Mouse (Mus musculus): ENCODE results near the gene Defb26. TPM values are rescaled to one million over a fixed set of nuclear protein-coding genes. Genes with fewer than 3 reads are reported as not detected.

The Defb26 gene
- polyA plus RNA-seq (2014; fragmentation: Nextera tagmentation; extraction: Ambion mirVana) = not detected in 2 replicates

DNA sequence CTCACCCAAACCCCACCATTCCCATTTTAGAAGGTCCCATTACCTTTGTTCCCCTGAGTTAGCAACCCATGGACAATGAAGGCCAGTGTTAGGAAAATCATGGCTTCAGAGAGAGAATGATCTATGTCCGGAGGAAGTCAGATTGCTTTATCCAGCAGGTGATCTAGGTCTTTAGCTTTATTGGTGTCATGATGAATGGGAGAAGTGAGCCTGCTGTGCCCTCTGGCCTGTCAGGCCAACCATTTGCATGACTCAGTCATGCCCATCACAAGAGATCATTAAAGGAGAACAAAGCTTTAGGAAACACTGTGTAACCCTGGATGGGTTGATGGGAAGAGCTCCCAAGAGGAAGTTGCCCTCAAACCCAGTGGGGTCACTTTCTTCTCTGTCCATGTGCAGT is at the start of gene Defb26:
Defb26 (minus strand) TSS at position 101 of the 400 bp plus-strand sequence.
- Histone ChIP-seq H3K4me3 (ENCODE audit: low read depth, low read length) (no peak within 1 kb of the TSS), H3K4me2 (ENCODE audit: low read depth, low read length) (no peak within 1 kb of the TSS), H3K27ac (replicated peaks; ENCODE audit: low read depth, low read length) (no peak within 1 kb of the TSS), H3K9ac (ENCODE audit: low read depth, low read length) (no peak within 1 kb of the TSS), H3K36me3 (ENCODE audit: control insufficient read depth, insufficient read depth, low read length) (no peaks in the 10 kb centered on the region), H3K27me3 (replicated peaks; ENCODE audit: control insufficient read depth, insufficient read depth, low read length) (no peaks in the 10 kb centered on the region), H3K9me3 (ENCODE audit: control insufficient read depth, low read length) (no peaks in the 10 kb centered on the region), H3K4me1 (ENCODE audit: control insufficient read depth, insufficient read depth, low read length) (no peaks in the 10 kb centered on the region)
- ATAC-seq (ENCODE audit: low read depth) (no peak), DNase-seq (ENCODE audit: low spot score) (no peak)
- WGBS = 91% methylated on average over 1 of the region's 1 CpGs

DNA sequence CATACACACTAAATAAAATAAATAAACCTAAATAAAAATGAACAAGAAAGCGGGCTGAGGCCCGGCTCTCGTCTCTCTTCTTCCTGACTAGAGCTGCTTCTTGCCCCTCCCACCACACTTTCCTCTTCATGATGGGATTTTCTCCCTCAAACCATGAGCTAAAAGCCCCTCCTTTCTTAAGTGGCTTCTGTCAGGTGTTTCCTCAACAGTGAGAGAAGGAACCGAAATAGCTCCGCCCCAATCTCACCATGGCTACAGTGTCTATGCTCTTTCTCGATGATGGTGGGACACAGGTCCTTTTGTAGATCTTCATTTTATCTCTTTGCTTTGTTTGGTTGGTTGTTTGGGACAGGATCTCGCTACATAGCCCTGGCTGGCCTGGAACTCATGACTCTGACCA is 45.2 kb upstream of the Defb26 start:
- Histone ChIP-seq H3K4me1 (ENCODE audit: control insufficient read depth, insufficient read depth, low read length) (no peaks in the 10 kb centered on the region), H3K9me3 (ENCODE audit: control insufficient read depth, low read length) (no peaks in the 10 kb centered on the region), H3K4me2 (ENCODE audit: low read depth, low read length) (no peak overlapping the region), H3K27me3 (replicated peaks; ENCODE audit: control insufficient read depth, insufficient read depth, low read length) (no peaks in the 10 kb centered on the region), H3K36me3 (ENCODE audit: control insufficient read depth, insufficient read depth, low read length) (no peaks in the 10 kb centered on the region), H3K9ac (ENCODE audit: low read depth, low read length) (no peak overlapping the region), H3K4me3 (ENCODE audit: low read depth, low read length) (no peak overlapping the region), H3K27ac (replicated peaks; ENCODE audit: low read depth, low read length) (no peak overlapping the region)
- 87% methylated on average over 7 of the region's 7 CpGs for WGBS
- DNase-seq (ENCODE audit: low spot score) (no peak), ATAC-seq (ENCODE audit: low read depth) (no peak)

DNA sequence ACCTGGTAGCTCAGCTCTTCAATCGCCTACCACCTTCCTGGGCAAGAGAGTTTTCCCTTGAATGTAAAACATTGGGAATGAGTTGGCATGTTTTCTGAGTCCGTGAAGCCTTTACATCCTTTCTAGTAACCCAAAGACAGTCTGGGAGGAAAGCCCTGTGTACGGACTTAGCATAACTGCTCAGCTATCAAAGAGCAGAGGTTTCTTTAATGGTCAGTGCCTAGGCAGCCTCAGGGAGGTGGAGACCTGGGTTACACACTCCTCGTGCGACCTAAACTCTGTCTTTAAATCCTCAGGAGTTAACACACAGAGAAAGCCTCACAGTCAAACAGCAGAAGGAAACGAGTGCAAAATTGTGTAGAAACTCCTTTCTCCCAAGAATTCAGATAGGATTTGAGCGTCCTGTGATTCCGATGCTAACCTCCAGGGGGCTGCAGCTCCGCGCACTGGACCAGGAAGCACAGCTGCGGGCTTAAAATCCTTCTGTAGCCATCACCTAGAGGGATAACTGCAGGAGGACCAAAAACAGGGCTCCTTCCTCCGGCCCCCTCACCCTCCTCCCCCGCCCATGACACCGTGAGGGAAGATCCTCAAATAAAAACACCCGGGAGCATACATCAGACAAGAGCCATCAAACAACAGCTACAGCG is 42.4 kb upstream of the Defb26 start:
- 11% methylated on average over 16 of the region's 16 CpGs for WGBS
- H3K27ac ChIP-seq (replicated peaks; ENCODE audit: low read depth, low read length) = no peak overlapping the region
- H3K4me3 ChIP-seq (ENCODE audit: low read depth, low read length) = no peak overlapping the region
- H3K4me1 ChIP-seq (ENCODE audit: control insufficient read depth, insufficient read depth, low read length) = no peaks in the 10 kb centered on the region
- no peaks in the 10 kb centered on the region for H3K27me3 ChIP-seq (replicated peaks; ENCODE audit: control insufficient read depth, insufficient read depth, low read length)
- peak overlapping the region; percentile 45 for H3K4me2 ChIP-seq (ENCODE audit: low read depth, low read length)
- 0 out of 2 replicates have a peak overlapping the region, but pooled peaks have one; percentile 34 for H3K9ac ChIP-seq (ENCODE audit: low read depth, low read length)
- DNase-seq (ENCODE audit: low spot score) (peak; percentile 75), ATAC-seq (ENCODE audit: low read depth) (0 out of 2 replicates have a peak, but pooled peaks have one; percentile 41)
- H3K36me3 ChIP-seq (ENCODE audit: control insufficient read depth, insufficient read depth, low read length) = no peaks in the 10 kb centered on the region
- H3K9me3 ChIP-seq (ENCODE audit: control insufficient read depth, low read length) = no peaks in the 10 kb centered on the region

DNA sequence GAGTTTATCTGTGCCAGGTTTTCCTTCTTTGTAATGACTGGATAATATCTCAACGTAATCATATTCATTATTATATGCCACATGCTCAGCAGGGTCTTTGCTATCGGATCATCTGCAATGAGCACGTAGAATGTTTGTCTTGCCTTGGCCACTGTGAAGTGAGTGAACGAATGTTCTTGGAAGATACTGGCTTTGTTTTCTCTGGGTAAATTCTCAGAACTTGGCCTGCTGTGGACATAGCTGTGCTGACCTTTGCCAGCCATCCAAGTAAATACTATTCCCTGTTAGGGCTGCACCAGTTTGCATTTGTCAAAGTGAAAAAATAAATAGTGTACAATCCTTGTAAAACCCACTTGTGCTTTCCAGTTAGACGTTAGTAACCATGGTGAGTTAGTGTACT is 36.6 kb upstream of the Defb26 start:
- Histone ChIP-seq H3K9me3 (ENCODE audit: control insufficient read depth, low read length) (no peaks in the 10 kb centered on the region), H3K4me1 (ENCODE audit: control insufficient read depth, insufficient read depth, low read length) (no peaks in the 10 kb centered on the region), H3K27me3 (replicated peaks; ENCODE audit: control insufficient read depth, insufficient read depth, low read length) (no peaks in the 10 kb centered on the region), H3K4me3 (ENCODE audit: low read depth, low read length) (no peak overlapping the region), H3K9ac (ENCODE audit: low read depth, low read length) (no peak overlapping the region), H3K27ac (replicated peaks; ENCODE audit: low read depth, low read length) (no peak overlapping the region), H3K36me3 (ENCODE audit: control insufficient read depth, insufficient read depth, low read length) (no peaks in the 10 kb centered on the region), H3K4me2 (ENCODE audit: low read depth, low read length) (no peak overlapping the region)
- WGBS = 72% methylated on average over 5 of the region's 5 CpGs
- DNase-seq (ENCODE audit: low spot score) = no peak
- no peak for ATAC-seq (ENCODE audit: low read depth)

DNA sequence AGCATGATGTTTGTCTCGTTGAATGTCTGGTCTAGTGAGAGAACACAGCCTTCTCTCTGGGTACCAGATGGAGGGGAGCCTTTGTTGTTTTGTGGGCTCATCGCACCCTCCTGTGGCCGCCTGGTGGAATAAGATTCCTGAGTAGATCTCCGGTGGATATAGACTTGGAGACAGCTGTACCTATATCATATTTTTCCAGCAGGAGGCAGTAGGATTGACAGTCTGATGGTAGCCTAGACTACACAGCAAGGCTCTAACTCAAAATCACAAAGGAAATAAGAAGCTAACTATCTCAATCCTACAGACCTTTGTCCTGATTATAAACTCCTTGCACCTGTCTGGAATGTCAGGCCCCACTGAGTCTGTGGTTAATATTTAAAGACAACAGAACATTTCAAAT is 33.2 kb upstream of the Defb26 start:
- H3K4me3 ChIP-seq (ENCODE audit: low read depth, low read length) = no peak overlapping the region
- 15% methylated on average over 4 of the region's 4 CpGs for WGBS
- H3K27ac ChIP-seq (replicated peaks; ENCODE audit: low read depth, low read length) = no peak overlapping the region
- ATAC-seq (ENCODE audit: low read depth) (peak; percentile 62; the same call in 1 of the 2 replicates), DNase-seq (ENCODE audit: low spot score) (peak; percentile 57)
- H3K9me3 ChIP-seq (ENCODE audit: control insufficient read depth, low read length) = no peaks in the 10 kb centered on the region
- no peaks in the 10 kb centered on the region for H3K4me1 ChIP-seq (ENCODE audit: control insufficient read depth, insufficient read depth, low read length)
- H3K36me3 ChIP-seq (ENCODE audit: control insufficient read depth, insufficient read depth, low read length) = no peaks in the 10 kb centered on the region
- no peak overlapping the region for H3K4me2 ChIP-seq (ENCODE audit: low read depth, low read length)
- H3K9ac ChIP-seq (ENCODE audit: low read depth, low read length) = no peak overlapping the region
- H3K27me3 ChIP-seq (replicated peaks; ENCODE audit: control insufficient read depth, insufficient read depth, low read length) = no peaks in the 10 kb centered on the region

DNA sequence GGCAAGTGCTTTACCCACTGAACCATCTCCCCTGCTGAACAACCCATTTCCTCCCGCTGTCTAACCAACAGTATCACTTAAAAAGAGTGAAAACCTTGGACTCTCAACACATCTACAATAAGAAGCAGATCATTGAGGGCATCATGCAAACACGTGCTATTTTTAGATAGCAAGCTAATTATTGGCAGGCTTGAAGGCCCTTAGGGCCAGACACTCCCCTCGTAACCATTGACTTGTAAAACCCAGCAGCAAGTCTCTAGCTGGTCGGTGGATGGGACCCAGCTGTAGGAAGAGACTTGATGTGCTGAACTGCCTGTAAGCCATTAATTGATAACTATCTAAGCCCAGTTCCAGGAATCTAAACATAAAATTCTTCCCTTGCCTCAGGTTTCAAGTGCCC is 32.0 kb upstream of the Defb26 start:
- no peaks in the 10 kb centered on the region for H3K27me3 ChIP-seq (replicated peaks; ENCODE audit: control insufficient read depth, insufficient read depth, low read length)
- H3K4me2 ChIP-seq (ENCODE audit: low read depth, low read length) = no peak overlapping the region
- ATAC-seq (ENCODE audit: low read depth) (no peak), DNase-seq (ENCODE audit: low spot score) (no peak)
- 71% methylated on average over 4 of the region's 4 CpGs for WGBS
- no peak overlapping the region for H3K9ac ChIP-seq (ENCODE audit: low read depth, low read length)
- no peaks in the 10 kb centered on the region for H3K4me1 ChIP-seq (ENCODE audit: control insufficient read depth, insufficient read depth, low read length)
- no peaks in the 10 kb centered on the region for H3K36me3 ChIP-seq (ENCODE audit: control insufficient read depth, insufficient read depth, low read length)
- no peak overlapping the region for H3K4me3 ChIP-seq (ENCODE audit: low read depth, low read length)
- no peaks in the 10 kb centered on the region for H3K9me3 ChIP-seq (ENCODE audit: control insufficient read depth, low read length)
- no peak overlapping the region for H3K27ac ChIP-seq (replicated peaks; ENCODE audit: low read depth, low read length)

DNA sequence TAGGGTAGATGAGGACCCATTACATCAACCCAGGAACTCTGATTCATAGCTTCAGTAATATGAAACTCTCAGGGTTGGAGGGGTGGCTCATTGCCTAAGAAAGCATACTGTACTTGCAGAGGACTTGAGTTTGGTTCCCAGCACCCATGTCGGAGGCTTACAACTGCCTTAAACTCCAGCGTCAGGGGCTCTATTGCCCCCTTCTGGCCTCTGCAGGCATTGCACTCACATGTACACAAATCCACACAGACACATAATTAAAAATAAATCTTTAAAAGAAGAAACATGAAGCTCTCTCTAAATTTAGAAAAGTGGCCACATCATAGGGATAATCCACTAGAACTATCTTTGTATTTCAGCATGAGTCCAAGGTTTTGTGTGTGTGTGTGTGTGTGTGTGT is 31.4 kb upstream of the Defb26 start:
- H3K9me3 ChIP-seq (ENCODE audit: control insufficient read depth, low read length) = no peaks in the 10 kb centered on the region
- WGBS = 66% methylated on average over 2 of the region's 2 CpGs
- no peak overlapping the region for H3K4me2 ChIP-seq (ENCODE audit: low read depth, low read length)
- H3K36me3 ChIP-seq (ENCODE audit: control insufficient read depth, insufficient read depth, low read length) = no peaks in the 10 kb centered on the region
- no peaks in the 10 kb centered on the region for H3K27me3 ChIP-seq (replicated peaks; ENCODE audit: control insufficient read depth, insufficient read depth, low read length)
- no peak overlapping the region for H3K27ac ChIP-seq (replicated peaks; ENCODE audit: low read depth, low read length)
- ATAC-seq (ENCODE audit: low read depth) (no peak), DNase-seq (ENCODE audit: low spot score) (no peak)
- H3K9ac ChIP-seq (ENCODE audit: low read depth, low read length) = no peak overlapping the region
- H3K4me3 ChIP-seq (ENCODE audit: low read depth, low read length) = no peak overlapping the region
- no peaks in the 10 kb centered on the region for H3K4me1 ChIP-seq (ENCODE audit: control insufficient read depth, insufficient read depth, low read length)

DNA sequence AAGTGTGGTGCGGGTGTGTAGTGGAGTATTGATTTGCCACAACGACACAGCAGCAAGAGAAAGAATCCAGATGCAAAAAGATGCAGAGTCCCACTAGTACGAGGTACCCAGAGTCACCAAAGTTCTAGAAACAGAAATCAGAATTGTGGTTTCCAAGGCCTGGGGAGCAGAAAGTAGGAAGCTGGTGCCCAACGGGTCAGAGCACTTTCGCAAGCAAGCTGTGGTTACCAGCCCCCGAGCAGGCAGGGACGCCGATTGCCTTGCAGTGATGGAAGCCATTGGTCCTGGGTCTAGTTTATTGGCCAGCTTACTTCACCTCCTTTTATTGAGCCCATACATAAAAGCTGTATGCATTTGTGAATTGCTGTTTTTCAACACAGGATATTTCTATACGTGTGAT is 30.5 kb upstream of the Defb26 start:
- H3K9me3 ChIP-seq (ENCODE audit: control insufficient read depth, low read length) = no peaks in the 10 kb centered on the region
- WGBS = 81% methylated on average over 9 of the region's 9 CpGs
- H3K4me2 ChIP-seq (ENCODE audit: low read depth, low read length) = no peak overlapping the region
- H3K9ac ChIP-seq (ENCODE audit: low read depth, low read length) = no peak overlapping the region
- DNase-seq (ENCODE audit: low spot score) = no peak
- H3K27me3 ChIP-seq (replicated peaks; ENCODE audit: control insufficient read depth, insufficient read depth, low read length) = no peaks in the 10 kb centered on the region
- no peak overlapping the region for H3K27ac ChIP-seq (replicated peaks; ENCODE audit: low read depth, low read length)
- no peaks in the 10 kb centered on the region for H3K36me3 ChIP-seq (ENCODE audit: control insufficient read depth, insufficient read depth, low read length)
- H3K4me3 ChIP-seq (ENCODE audit: low read depth, low read length) = no peak overlapping the region
- no peak for ATAC-seq (ENCODE audit: low read depth)
- no peaks in the 10 kb centered on the region for H3K4me1 ChIP-seq (ENCODE audit: control insufficient read depth, insufficient read depth, low read length)
